Mouse (Mus musculus) testis, adult 2 months (tissue): ENCODE measurements around the gene Arhgap11a. TPM values are rescaled to one million over a fixed set of nuclear protein-coding genes. Genes with fewer than 3 reads are reported as not detected.

Experiments used
- H3K27ac ChIP-seq: fragments of 200-500 bp; 2 replicates; pipeline ENCODE4 v1.5.1; 2012; ENCODE audit warnings: low read depth, low read length; ENCODE audit not compliant: control insufficient read depth, insufficient read depth
- H3K27me3 ChIP-seq: fragments of 200-500 bp; 2 replicates; pipeline ENCODE4 v1.6.1; 2012; ENCODE audit warnings: mild to moderate bottlenecking, low read length, moderate library complexity; ENCODE audit not compliant: control insufficient read depth, insufficient read depth
- H3K36me3 ChIP-seq: fragments of 200-500 bp; 2 replicates; pipeline ENCODE4 v1.6.1; 2012; ENCODE audit warnings: mild to moderate bottlenecking, low read length; ENCODE audit not compliant: control insufficient read depth, insufficient read depth
- H3K4me1 ChIP-seq: fragments of 200-500 bp; 2 replicates; pipeline ENCODE4 v1.6.1; 2012; ENCODE audit warnings: low read length; ENCODE audit not compliant: control insufficient read depth, insufficient read depth
- H3K4me3 ChIP-seq: fragments of 200-500 bp; 2 replicates; pipeline ENCODE4 v1.5.1; 2012; ENCODE audit warnings: low read depth, mild to moderate bottlenecking, low read length, moderate library complexity, mixed read lengths; ENCODE audit not compliant: control insufficient read depth
- CTCF ChIP-seq: fragments of 200-500 bp; IDR thresholded peaks from 2 replicates; pipeline ENCODE4 v1.5.1; 2012; ENCODE audit warnings: low read depth, mild to moderate bottlenecking, inconsistent platforms, low read length, moderate library complexity; ENCODE audit not compliant: control insufficient read depth, insufficient read depth, insufficient replicate concordance
- POLR2A ChIP-seq: fragments of 200-500 bp; IDR thresholded peaks from 2 replicates; pipeline ENCODE4 v1.6.1; 2012; ENCODE audit warnings: low read depth, mild to moderate bottlenecking, inconsistent platforms, low read length, moderate library complexity; ENCODE audit not compliant: control insufficient read depth
- polyA plus RNA-seq: library from polyadenylated mRNA; depleted of rRNA; stranded (reverse); fragments of >200 nt; gene quantifications from 2 replicates; pipeline ENCODE4 v1.2.3, GENCODE M21; 2012

Gene Arhgap11a
- polyA plus RNA-seq, 1 experiment = 2.6 TPM

- H3K4me3 ChIP-seq = peak overlapping the region; percentile 96; the same call in 1 of the 2 replicates
- no peaks in the 10 kb centered on the region for H3K27me3 ChIP-seq
- H3K36me3 ChIP-seq = peaks cover 2% of the 10 kb centered on the region; the same call in 1 of the 2 replicates
- H3K27ac ChIP-seq = peak overlapping the region; percentile 88
- no peak for TF ChIP-seq CTCF
- no peak for TF ChIP-seq POLR2A
- peaks cover 6% of the 10 kb centered on the region for H3K4me1 ChIP-seq
Observed at GRCm38 (mm10) chr2:113849141-113849540, 680 bp upstream of the Arhgap11a start.

GRCm38 (mm10) chr2:113847678-113848244, 700 bp downstream of the Arhgap11a start:
- peaks cover 3% of the 10 kb centered on the region for H3K36me3 ChIP-seq
- H3K27me3 ChIP-seq = no peaks in the 10 kb centered on the region
- peak overlapping the region; percentile 92 for H3K27ac ChIP-seq
- TF ChIP-seq CTCF = no peak
- TF ChIP-seq POLR2A = no peak
- peaks cover 6% of the 10 kb centered on the region for H3K4me1 ChIP-seq
- H3K4me3 ChIP-seq = peak overlapping the region; percentile 96

GRCm38 (mm10) chr2:113845081-113845480, 3.4 kb downstream of the Arhgap11a start:
- Histone ChIP-seq H3K4me1 (peaks cover 6% of the 10 kb centered on the region), H3K36me3 (peaks cover 3% of the 10 kb centered on the region), H3K27me3 (no peaks in the 10 kb centered on the region), H3K4me3 (no peak overlapping the region), H3K27ac (no peak overlapping the region)
- TF ChIP-seq POLR2A (no peak), CTCF (no peak)

DNA sequence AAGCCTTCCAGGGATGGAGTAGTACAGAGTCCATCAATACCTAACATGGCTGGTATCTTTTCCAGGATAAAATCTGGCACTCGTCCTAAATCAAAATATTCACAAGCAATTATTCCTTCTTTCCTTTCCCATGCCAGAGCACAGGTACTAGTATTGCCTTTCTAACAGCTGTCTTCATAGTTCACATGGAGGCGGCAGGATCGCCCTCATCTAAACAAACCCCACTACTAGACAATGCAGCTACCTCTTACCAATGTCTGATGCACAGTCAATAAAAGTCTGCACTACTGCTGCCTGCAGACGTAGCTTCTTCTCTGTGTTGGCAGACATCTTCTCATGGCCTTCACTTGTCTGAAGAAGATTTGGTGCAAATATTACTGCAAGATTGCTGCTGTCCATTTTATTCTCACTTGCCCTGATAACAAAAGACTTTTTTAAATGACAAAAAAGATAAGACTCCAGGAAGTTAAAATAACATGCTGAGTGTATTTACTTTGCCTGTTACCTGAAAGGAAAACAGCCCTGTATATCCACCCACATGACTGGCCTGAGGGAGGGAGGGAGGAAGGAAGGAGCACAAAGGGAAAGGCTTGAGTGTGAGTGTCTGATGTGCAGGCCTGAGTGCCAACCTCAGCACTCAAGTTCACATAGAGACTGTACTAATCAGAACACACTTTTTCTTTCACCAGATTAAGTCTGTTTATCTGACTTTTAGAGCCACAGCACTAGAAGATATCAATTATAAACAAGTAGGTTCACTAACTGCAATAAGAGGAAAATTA, 6.6 kb downstream of the Arhgap11a start:
- no peak overlapping the region for H3K4me3 ChIP-seq
- H3K4me1 ChIP-seq = no peaks in the 10 kb centered on the region
- no peaks in the 10 kb centered on the region for H3K27me3 ChIP-seq
- TF ChIP-seq CTCF = no peak
- no peak for TF ChIP-seq POLR2A
- peaks cover 3% of the 10 kb centered on the region for H3K36me3 ChIP-seq
- no peak overlapping the region for H3K27ac ChIP-seq

DNA sequence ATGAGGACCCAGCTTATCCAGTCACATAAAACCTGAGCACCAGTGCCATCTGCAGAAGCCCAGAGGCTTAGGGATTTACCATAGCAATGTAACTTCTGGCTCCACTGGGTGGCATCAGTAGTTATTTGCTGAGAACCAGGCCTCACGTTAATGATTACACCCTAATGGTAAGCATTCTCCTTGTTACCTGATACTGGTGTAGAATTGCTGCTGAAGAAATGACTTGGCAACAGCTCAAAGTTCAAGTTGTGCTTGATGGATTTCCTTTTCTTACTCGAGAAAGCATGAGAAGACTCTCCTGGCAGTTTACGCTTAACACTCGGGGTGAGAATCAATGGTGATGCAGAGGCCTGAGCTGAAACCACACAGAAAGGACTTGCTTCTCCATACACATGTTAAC, 9.0 kb downstream of the Arhgap11a start:
- TF ChIP-seq CTCF = no peak
- TF ChIP-seq POLR2A = no peak
- Histone ChIP-seq H3K36me3 (peaks cover 1% of the 10 kb centered on the region; the same call in 1 of the 2 replicates), H3K4me3 (no peak overlapping the region), H3K4me1 (no peaks in the 10 kb centered on the region), H3K27ac (no peak overlapping the region), H3K27me3 (no peaks in the 10 kb centered on the region)

DNA sequence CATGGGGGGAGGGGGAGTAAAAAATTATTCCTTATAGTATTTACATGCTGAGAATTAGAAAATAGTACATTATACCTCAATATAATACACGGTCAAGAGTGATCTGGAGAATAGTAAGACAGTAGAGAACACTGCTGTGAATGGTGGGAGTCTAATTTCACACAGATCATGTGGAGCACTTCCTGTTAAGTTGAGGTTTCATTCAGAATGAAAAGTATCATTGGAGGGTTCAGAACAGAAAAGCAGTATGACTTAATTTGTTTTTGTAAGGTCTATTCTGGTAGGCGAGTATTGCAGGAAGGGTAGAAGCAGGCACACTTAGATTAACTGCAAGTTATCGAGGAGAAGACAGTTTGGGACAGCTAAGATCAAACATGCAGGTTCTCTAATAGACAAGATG, 13.2 kb downstream of the Arhgap11a start:
- Histone ChIP-seq H3K27ac (no peak overlapping the region), H3K36me3 (no peaks in the 10 kb centered on the region; the same call in 1 of the 2 replicates), H3K4me3 (no peak overlapping the region), H3K4me1 (no peaks in the 10 kb centered on the region), H3K27me3 (no peaks in the 10 kb centered on the region)
- TF ChIP-seq POLR2A (no peak), CTCF (no peak)
